Mouse (Mus musculus) MEL (cell line): ENCODE measurements around the gene Dnal4. TPM values are rescaled to one million over a fixed set of nuclear protein-coding genes. Genes with fewer than 3 reads are reported as not detected.

Experiments
- DNase-seq: peaks from one replicate; pipeline ENCODE4 v3.0.0; 2011; ENCODE audit warnings: low read depth, low spot score
- H3K27ac ChIP-seq: 2 replicates; pipeline ENCODE4 v1.5.1; 2012; ENCODE audit warnings: low read depth, mild to moderate bottlenecking, control low read depth, low read length, moderate library complexity; ENCODE audit not compliant: control insufficient read depth
- H3K27me3 ChIP-seq, 2 experiments: fragments of 150-350 bp in 1 of 2; sonication (generic) in 1 of 2; 2 replicates each; pipeline ENCODE4 v1.6.1; 2012; ENCODE audit warnings: low read length in 2 of 2, mild to moderate bottlenecking in 2 of 2, improper control_type of control experiment in 1 of 2, moderate library complexity in 1 of 2; ENCODE audit not compliant: insufficient read depth in 2 of 2, control insufficient read depth in 1 of 2
- H3K36me3 ChIP-seq, 2 experiments: 2 replicates each; pipeline ENCODE4 v1.6.1; 2012 to 2014; ENCODE audit warnings: low read length in 2 of 2, improper control_type of control experiment in 1 of 2, inconsistent platforms in 1 of 2, mild to moderate bottlenecking in 1 of 2; ENCODE audit not compliant: insufficient read depth in 2 of 2, control insufficient read depth in 1 of 2
- H3K4me1 ChIP-seq, 2 experiments: fragments of 150-350 bp in 1 of 2; sonication (generic) in 1 of 2; 2 replicates each; pipeline ENCODE4 v1.6.1; 2012; ENCODE audit warnings: low read length in 2 of 2, improper control_type of control experiment in 1 of 2, mild to moderate bottlenecking in 1 of 2; ENCODE audit not compliant: insufficient read depth in 2 of 2, control insufficient read depth in 1 of 2
- H3K4me3 ChIP-seq, 2 experiments: fragments of 150-350 bp in 1 of 2; sonication (generic) in 1 of 2; 2 replicates each; pipeline ENCODE4 v1.5.1; 2012; ENCODE audit warnings: low read depth in 2 of 2, low read length in 2 of 2, mild to moderate bottlenecking in 2 of 2, moderate library complexity in 2 of 2, control low read depth in 1 of 2, improper control_type of control experiment in 1 of 2; ENCODE audit not compliant: control insufficient read depth in 1 of 2, insufficient read depth in 1 of 2
- H3K79me2 ChIP-seq: 2 replicates; pipeline ENCODE4 v1.6.1; 2012; ENCODE audit warnings: mild to moderate bottlenecking, low read length, moderate library complexity; ENCODE audit not compliant: control insufficient read depth, poor library complexity, insufficient read depth
- H3K9ac ChIP-seq: 2 replicates; pipeline ENCODE4 v1.6.1; 2012; ENCODE audit warnings: low read depth, mild to moderate bottlenecking, control low read depth, low read length, moderate library complexity; ENCODE audit not compliant: control insufficient read depth, poor library complexity, severe bottlenecking
- H3K9me3 ChIP-seq: fragments of 150-350 bp; sonication (generic); replicated peaks from 2 replicates; pipeline ENCODE4 v1.6.1; 2012; ENCODE audit warnings: mild to moderate bottlenecking, low read length, improper control_type of control experiment, moderate library complexity; ENCODE audit not compliant: insufficient read depth
- EP300 ChIP-seq, 2 experiments: IDR thresholded peaks; 2 replicates each; pipeline ENCODE4 v1.6.1; 2011; ENCODE audit warnings: improper control_type of control experiment in 2 of 2, low read length in 2 of 2, low read depth in 1 of 2, mild to moderate bottlenecking in 1 of 2
- JUND ChIP-seq: IDR thresholded peaks from 2 replicates; pipeline ENCODE4 v1.6.1; 2011; ENCODE audit warnings: low read depth, mild to moderate bottlenecking, improper control_type of control experiment, low read length
- KAT2A ChIP-seq: conservative IDR thresholded peaks from 2 replicates; pipeline ENCODE4 v1.6.1; 2012; ENCODE audit warnings: low read depth, low read length, improper control_type of control experiment, inconsistent platforms
- MAX ChIP-seq: IDR thresholded peaks from 2 replicates; pipeline ENCODE4 v1.6.1; 2011; ENCODE audit warnings: low read length, improper control_type of control experiment
- MEF2A ChIP-seq: IDR thresholded peaks from 2 replicates; pipeline ENCODE4 v1.6.1; 2014; ENCODE audit warnings: low read depth, mild to moderate bottlenecking, inconsistent platforms, low read length, improper control_type of control experiment; ENCODE audit not compliant: poor library complexity, insufficient replicate concordance, severe bottlenecking; ENCODE audit errors: extremely low read depth
- MXI1 ChIP-seq: IDR thresholded peaks from 2 replicates; pipeline ENCODE4 v1.6.1; 2011; ENCODE audit warnings: mild to moderate bottlenecking, low read depth, low read length, improper control_type of control experiment
- RCOR1 ChIP-seq: IDR thresholded peaks from 2 replicates; pipeline ENCODE4 v1.6.1; 2012; ENCODE audit warnings: low read depth, mild to moderate bottlenecking, inconsistent platforms, low read length, improper control_type of control experiment
- SMC3 ChIP-seq: IDR thresholded peaks from 2 replicates; pipeline ENCODE4 v1.6.1; 2011; ENCODE audit warnings: low read depth, low read length, improper control_type of control experiment
- TAL1 ChIP-seq: IDR thresholded peaks from 2 replicates; pipeline ENCODE4 v1.6.1; 2012; ENCODE audit warnings: mild to moderate bottlenecking, inconsistent platforms, low read length, moderate library complexity, mixed read lengths
- USF2 ChIP-seq, 2 experiments: IDR thresholded peaks; 2 replicates each; pipeline ENCODE4 v1.6.1; 2011 to 2012; ENCODE audit warnings: improper control_type of control experiment in 2 of 2, low read length in 2 of 2, borderline replicate concordance in 1 of 2, inconsistent platforms in 1 of 2, low read depth in 1 of 2, mild to moderate bottlenecking in 1 of 2; ENCODE audit not compliant: insufficient read depth in 1 of 2
- ZMIZ1 ChIP-seq: IDR thresholded peaks from 2 replicates; pipeline ENCODE4 v1.6.1; 2012; ENCODE audit warnings: low read depth, mild to moderate bottlenecking, inconsistent platforms, low read length, improper control_type of control experiment, moderate library complexity
- polyA plus RNA-seq, 2 experiments: library from polyadenylated mRNA; stranded (reverse) in 1 of 2; unstranded in 1 of 2; fragments of >175 nt in 1 of 2; fragments of >200 nt in 1 of 2; gene quantifications; 2 replicates each; pipeline versions ENCODE4 v1.2.1 to v1.2.4; 2012; ENCODE audit warnings: low replicate concordance in 2 of 2, low read depth in 1 of 2; ENCODE audit not compliant: insufficient read length in 2 of 2, insufficient read depth in 1 of 2, missing spikeins in 1 of 2
- total RNA-seq: library from RNA; depleted of rRNA; stranded (reverse); fragments of 300-350 nt; gene quantifications from 2 replicates; pipeline ENCODE4 v1.2.3, GENCODE M21; 2012

Dnal4 gene
- total and polyA plus RNA-seq, 3 experiments = 19.5 to 30.0 TPM; not detected in 1

DNA sequence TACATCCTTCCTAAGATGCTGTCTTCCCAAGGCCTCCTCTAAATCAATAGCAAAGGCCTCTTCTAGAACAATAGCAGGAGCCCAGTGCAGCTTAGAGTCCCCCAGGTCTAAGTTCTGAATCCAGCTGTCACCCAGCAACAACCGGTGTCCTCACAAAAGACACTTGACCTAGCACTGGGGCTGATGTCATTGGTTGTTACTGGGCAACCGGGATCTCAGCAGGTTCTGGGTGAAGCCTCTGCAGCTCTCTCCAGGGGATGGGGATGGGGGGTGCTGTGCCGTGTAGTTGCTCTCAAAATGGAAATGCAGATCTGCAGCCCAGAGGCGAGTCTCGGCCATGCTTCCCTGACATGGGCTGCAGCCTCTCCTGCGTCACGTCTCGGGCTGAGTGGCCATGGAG is 10.2 kb upstream of the Dnal4 start:
- Histone ChIP-seq H3K9ac (no peak overlapping the region), H3K27me3 (peaks cover 0 to 17% of the 10 kb centered on the region in 2 experiments; a peak in 3 of 4 replicates), H3K4me1 (no peaks in the 10 kb centered on the region), H3K36me3 (no peaks in the 10 kb centered on the region)
- no peak for TF ChIP-seq EP300 (IDR thresholded peaks at IDR 0.05; ENCODE audit: low read depth in 1 of 2, low read length in 2 of 2)
- TF ChIP-seq, all 39 proteins: peak for 0
- H3K4me3 ChIP-seq = no peak overlapping the region
- H3K79me2 ChIP-seq = no peaks in the 10 kb centered on the region
- DNase-seq = no peak
- no peak overlapping the region for H3K27ac ChIP-seq
- no peaks in the 10 kb centered on the region for H3K9me3 ChIP-seq

- H3K36me3 ChIP-seq = no peaks in the 10 kb centered on the region
- H3K4me1 ChIP-seq = no peaks in the 10 kb centered on the region
- no peaks in the 10 kb centered on the region for H3K79me2 ChIP-seq
- H3K27ac ChIP-seq = no peak overlapping the region
- no peak for DNase-seq
- H3K27me3 ChIP-seq = peaks cover 0 to 17% of the 10 kb centered on the region in 2 experiments; a peak in 3 of 4 replicates
- TF ChIP-seq SMC3 (no peak), EP300 (IDR thresholded peaks at IDR 0.05; ENCODE audit: low read depth in 1 of 2, low read length in 2 of 2) (no peak), USF2 (IDR thresholded peaks at IDR 0.05; ENCODE audit: borderline replicate concordance in 1 of 2, insufficient read depth in 1 of 2, low read depth in 1 of 2, low read length in 2 of 2) (no peak), ZMIZ1 (no peak), TAL1 (no peak), RCOR1 (no peak)
- no peak overlapping the region for H3K9ac ChIP-seq
- H3K9me3 ChIP-seq = no peaks in the 10 kb centered on the region
- H3K4me3 ChIP-seq = no peak overlapping the region
Measured at GRCm38 (mm10) chr15:79785056-79785455, 7.4 kb upstream of the Dnal4 start.

- H3K79me2 ChIP-seq = no peaks in the 10 kb centered on the region
- no peak overlapping the region for H3K27ac ChIP-seq
- 0 out of 4 replicates have a peak, but pooled peaks cover 0 to 2% of the 10 kb centered on the region in 2 experiments for H3K36me3 ChIP-seq
- H3K27me3 ChIP-seq = no peaks in the 10 kb centered on the region; a peak in 1 of 4 replicates
- DNase-seq = no peak
- peaks cover 0 to 6% of the 10 kb centered on the region in 2 experiments; a peak in 1 of 4 replicates for H3K4me1 ChIP-seq
- TF ChIP-seq RCOR1 = no peak
- no peak for TF ChIP-seq MXI1
- TF ChIP-seq ZMIZ1 = no peak
- TF ChIP-seq SMC3 = no peak
- TF ChIP-seq MEF2A = no peak
- no peak for TF ChIP-seq MAX
- TF ChIP-seq JUND = no peak
- no peak for TF ChIP-seq KAT2A
- H3K9me3 ChIP-seq = no peaks in the 10 kb centered on the region
- no peak overlapping the region for H3K4me3 ChIP-seq
- H3K9ac ChIP-seq = no peak overlapping the region
Measured at GRCm38 (mm10) chr15:79775662-79776061, 2.0 kb downstream of the Dnal4 start.
